In genomic region chr7:30698101-30698500, GRCm38 (mm10) we compare ENCODE assay signal across 1 mouse cellular context.
A peak's percentile ranks its signal among the peaks of the same experiment; 100 is the strongest.
TF ChIP-seq lines count a peak whose summit lies in the region.

No protein-coding gene starts in this region.

TF ChIP-seq in MEL, 35 proteins besides CTCF, POLR2A, EP300 and RAD21:
- TF ChIP-seq GABPA (IDR thresholded peaks at IDR 0.05; ENCODE audit: low read depth, low read length), result no peak
- no peak for TF ChIP-seq CHD1 (IDR thresholded peaks at IDR 0.05; ENCODE audit: low read depth, low read length)
- TF ChIP-seq ETS1 (IDR thresholded peaks at IDR 0.05; ENCODE audit: low read depth, low read length), result peak; percentile 39; the same call in 1 of the 2 replicates
- TF ChIP-seq HCFC1 (IDR thresholded peaks at IDR 0.05; ENCODE audit: low read depth, low read length), result peak; percentile 69
- TF ChIP-seq TBP (IDR thresholded peaks at IDR 0.05; ENCODE audit: low read depth, low read length), result peak; percentile 25; the same call in 1 of the 2 replicates
- no peak for TF ChIP-seq SIN3A (IDR thresholded peaks at IDR 0.05; ENCODE audit: low read length)
- 0 out of 2 replicates have a peak, but pooled peaks have one; percentile 16 for TF ChIP-seq ELF1 (IDR thresholded peaks at IDR 0.05; ENCODE audit: low read depth, low read length)
- no peak for TF ChIP-seq MYC (IDR thresholded peaks at IDR 0.05; ENCODE audit: low read depth, low read length)
- no peak for TF ChIP-seq ZMIZ1 (IDR thresholded peaks at IDR 0.05; ENCODE audit: low read depth, low read length)
